Mouse (Mus musculus) limb, embryonic 14.5 days (tissue): ENCODE data around the gene Wdr61. TPM values are rescaled to one million over a fixed set of nuclear protein-coding genes. Genes with fewer than 3 reads are reported as not detected.

Experiments used
- ATAC-seq: fragments of 200-750 bp; cut with Nextera tagmentation; 2 replicates; pipeline ENCODE4 v1.8.0; 2017; ENCODE audit warnings: low read depth, moderate number of reproducible peaks, moderate TSS enrichment; ENCODE audit not compliant: low FRiP score
- DNase-seq: peaks from one replicate; pipeline ENCODE4 v3.0.0-alpha.2; 2015; ENCODE audit warnings: low spot score
- H3K27ac ChIP-seq: fragments of 300-500 bp; sonication (generic); replicated peaks from 2 replicates; pipeline ENCODE4 v1.5.1; 2014; ENCODE audit warnings: low read depth, mild to moderate bottlenecking, low read length, moderate library complexity, mixed read lengths
- H3K27me3 ChIP-seq: fragments of 300-500 bp; sonication (generic); 2 replicates; pipeline ENCODE4 v1.6.1; 2014; ENCODE audit warnings: low read length, mixed read lengths; ENCODE audit not compliant: control insufficient read depth, insufficient read depth
- H3K36me3 ChIP-seq: fragments of 300-500 bp; sonication (generic); 2 replicates; pipeline ENCODE4 v1.6.1; 2014; ENCODE audit warnings: mild to moderate bottlenecking, low read length, moderate library complexity, mixed read lengths; ENCODE audit not compliant: control insufficient read depth, insufficient read depth
- H3K4me1 ChIP-seq: fragments of 300-500 bp; sonication (generic); 2 replicates; pipeline ENCODE4 v1.6.1; 2014; ENCODE audit warnings: antibody characterized with exemption, low read length, mixed read lengths; ENCODE audit not compliant: control insufficient read depth, insufficient read depth
- H3K4me2 ChIP-seq: fragments of 300-500 bp; sonication (generic); replicated peaks from 2 replicates; pipeline ENCODE4 v1.6.1; 2014; ENCODE audit warnings: low read depth, mild to moderate bottlenecking, low read length, moderate library complexity; ENCODE audit not compliant: severe bottlenecking
- H3K4me3 ChIP-seq: fragments of 300-500 bp; sonication (generic); replicated peaks from 2 replicates; pipeline ENCODE4 v1.5.1; 2014; ENCODE audit warnings: low read length
- H3K9ac ChIP-seq: fragments of 300-500 bp; sonication (generic); 2 replicates; pipeline ENCODE4 v1.6.1; 2014; ENCODE audit warnings: mild to moderate bottlenecking, low read depth, low read length, moderate library complexity; ENCODE audit not compliant: severe bottlenecking
- H3K9me3 ChIP-seq: fragments of 300-500 bp; sonication (generic); 2 replicates; pipeline ENCODE4 v1.6.1; 2016; ENCODE audit warnings: low read length; ENCODE audit not compliant: control insufficient read depth
- POLR2A ChIP-seq: fragments of 200-500 bp; IDR thresholded peaks from 2 replicates; pipeline ENCODE4 v1.8.0; 2012; ENCODE audit warnings: inconsistent platforms, mild to moderate bottlenecking, moderate library complexity, borderline replicate concordance; ENCODE audit not compliant: insufficient read depth, insufficient read length; ENCODE audit errors: extremely low read depth
- WGBS: fragments of 180-500 bp; shearing (Covaris S2); extraction: QIAGEN DNeasy Blood & Tissue Kit; methylation state at CpG from one replicate; pipeline ENCODE4 v1.1.7; 2014; 5-methylcytosine and 5-hydroxymethylcytosine counted together
- microRNA-seq: library from miRNA; unstranded; fragments of <30 nt; microRNA quantifications from one replicate; pipeline ENCODE4, GENCODE M21; 2016
- polyA plus RNA-seq, 2 experiments: library from polyadenylated mRNA; depleted of rRNA in 1 of 2; stranded (reverse) in 1 of 2; unstranded in 1 of 2; fragments of >200 nt; fragmentation: Nextera tagmentation in 1 of 2; extraction: Ambion mirVana in 1 of 2; gene quantifications; 2 replicates each; pipeline versions ENCODE4 v1.2.1 to v1.2.3; 2012 to 2014

Wdr61 gene
- polyA plus RNA-seq, 2 experiments = 105 to 159 TPM

DNA sequence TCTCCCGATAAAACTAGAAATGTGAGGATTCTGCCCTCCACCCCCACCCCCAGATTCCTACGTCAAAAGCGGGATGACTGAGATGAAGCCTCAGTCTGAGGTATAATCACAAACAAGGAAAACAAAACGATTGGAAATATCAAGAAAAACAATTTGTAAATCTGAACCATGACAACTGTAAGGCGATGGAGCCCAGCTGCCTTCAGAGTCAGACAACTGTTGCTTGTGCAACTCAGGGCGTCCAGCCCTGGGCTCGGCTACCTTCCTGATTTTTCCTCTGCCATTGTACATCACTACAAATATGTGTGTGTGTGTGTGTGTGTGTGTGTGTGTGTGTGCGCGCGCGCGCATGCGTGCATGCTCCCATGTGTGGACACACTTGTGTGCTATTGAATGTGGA is 60.4 kb downstream of the Wdr61 start:
- no peak overlapping the region for H3K27ac ChIP-seq
- no peaks in the 10 kb centered on the region for H3K27me3 ChIP-seq
- no peak for TF ChIP-seq POLR2A
- no peak for ATAC-seq
- DNase-seq = no peak
- H3K4me1 ChIP-seq = no peaks in the 10 kb centered on the region
- no peak overlapping the region for H3K9ac ChIP-seq
- H3K4me2 ChIP-seq = no peak overlapping the region
- no peak overlapping the region for H3K4me3 ChIP-seq
- H3K36me3 ChIP-seq = no peaks in the 10 kb centered on the region
- WGBS = 88% methylated on average over 13 of the region's 13 CpGs
- no peaks in the 10 kb centered on the region for H3K9me3 ChIP-seq

DNA sequence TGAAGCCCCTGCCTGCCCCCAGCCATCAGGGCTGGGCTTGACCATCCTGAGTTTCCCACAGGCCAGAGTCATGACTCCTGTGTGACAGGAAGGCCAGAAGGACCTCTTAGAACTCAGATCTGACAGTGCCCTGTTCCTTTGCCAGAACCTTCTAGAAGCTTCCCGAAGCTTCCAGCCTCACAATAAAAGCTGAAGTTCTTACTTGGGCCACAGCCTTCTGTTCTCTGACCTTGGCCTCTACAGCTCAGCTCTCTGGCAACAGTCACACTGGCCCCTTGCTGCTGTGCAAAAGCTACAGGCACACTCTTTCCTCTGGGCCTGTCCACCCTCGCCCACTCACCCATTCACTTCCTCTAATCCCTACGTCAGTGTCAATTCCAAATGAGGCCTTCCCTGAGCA is 62.4 kb downstream of the Wdr61 start:
- Histone ChIP-seq H3K4me2 (no peak overlapping the region), H3K4me1 (no peaks in the 10 kb centered on the region), H3K36me3 (no peaks in the 10 kb centered on the region), H3K9me3 (no peaks in the 10 kb centered on the region), H3K27me3 (no peaks in the 10 kb centered on the region), H3K9ac (no peak overlapping the region), H3K27ac (no peak overlapping the region), H3K4me3 (no peak overlapping the region)
- DNase-seq = no peak
- TF ChIP-seq POLR2A = no peak
- ATAC-seq = no peak
- 82% methylated on average over 3 of the region's 3 CpGs for WGBS

DNA sequence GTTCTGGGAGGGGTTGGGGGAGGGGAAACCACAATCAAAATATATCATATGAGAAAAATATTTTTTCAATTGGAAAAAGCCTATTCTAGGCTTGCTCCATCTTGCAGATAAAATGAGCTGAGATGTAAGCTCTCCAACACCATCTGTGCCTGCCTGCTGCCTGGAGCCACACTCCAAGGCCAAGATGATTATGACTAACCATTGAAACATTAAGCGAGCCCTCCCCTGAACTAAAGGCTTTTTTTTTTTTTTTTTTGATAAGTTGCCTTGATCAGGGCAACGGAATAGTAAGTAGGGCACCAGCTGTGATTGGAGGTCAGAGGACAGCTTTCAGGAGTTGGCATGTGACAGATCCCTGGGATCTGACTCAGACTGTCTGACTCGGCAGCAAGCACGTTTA is 65.9 kb downstream of the Wdr61 start:
- H3K4me3 ChIP-seq = no peak overlapping the region
- no peaks in the 10 kb centered on the region for H3K36me3 ChIP-seq
- H3K4me2 ChIP-seq = no peak overlapping the region
- H3K27me3 ChIP-seq = no peaks in the 10 kb centered on the region
- no peak for DNase-seq
- WGBS = 66% methylated on average over 4 of the region's 4 CpGs
- H3K27ac ChIP-seq = no peak overlapping the region
- TF ChIP-seq POLR2A = no peak
- no peak for ATAC-seq
- H3K4me1 ChIP-seq = no peaks in the 10 kb centered on the region
- H3K9ac ChIP-seq = no peak overlapping the region
- H3K9me3 ChIP-seq = no peaks in the 10 kb centered on the region

DNA sequence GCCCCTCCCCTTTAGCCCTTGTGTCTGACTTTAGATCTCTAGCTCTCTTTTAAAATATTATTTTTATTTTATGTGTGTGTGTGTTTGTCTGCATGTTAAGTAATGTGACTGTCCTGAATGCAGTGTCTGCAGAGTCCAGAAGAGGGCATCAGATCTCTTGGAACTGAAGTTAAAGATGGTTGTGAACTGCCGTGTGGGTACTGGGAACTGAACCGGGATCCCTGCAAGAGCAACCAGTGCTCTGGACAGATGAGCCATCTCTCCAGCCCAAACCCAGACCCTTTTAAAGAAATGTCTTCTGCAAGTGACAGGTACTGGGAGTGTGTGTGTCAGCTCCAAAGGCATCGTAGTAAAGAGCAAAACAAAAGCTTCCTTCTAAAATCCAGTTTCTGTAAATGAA is 68.2 kb downstream of the Wdr61 start:
- H3K36me3 ChIP-seq = no peaks in the 10 kb centered on the region
- H3K27me3 ChIP-seq = no peaks in the 10 kb centered on the region
- WGBS = 94% methylated on average over 3 of the region's 3 CpGs
- DNase-seq = no peak
- H3K9me3 ChIP-seq = no peaks in the 10 kb centered on the region
- H3K4me3 ChIP-seq = no peak overlapping the region
- TF ChIP-seq POLR2A = no peak
- no peak overlapping the region for H3K4me2 ChIP-seq
- ATAC-seq = no peak
- no peak overlapping the region for H3K27ac ChIP-seq
- no peak overlapping the region for H3K9ac ChIP-seq
- peaks cover 7% of the 10 kb centered on the region; the same call in 1 of the 2 replicates for H3K4me1 ChIP-seq

Small RNA genes lying within 50 kb of the gene (microRNA-seq; reads per million reads assigned to microRNA genes)
- gene Mir5710 = not detected

Other genes starting within 250 kb of the Wdr61 start
- 7.3 and 7.9 TPM in 2 replicates for gene Dmxl2, start 232.9 kb downstream of the Wdr61 start, polyA plus RNA-seq (2012; rRNA removed)
- 6.4 TPM in 2 replicates for gene Dmxl2, start 232.9 kb downstream of the Wdr61 start, polyA plus RNA-seq (2014; fragmentation: Nextera tagmentation; extraction: Ambion mirVana)
- gene Sh2d7, start 195.5 kb downstream of the Wdr61 start, polyA plus RNA-seq (2012; rRNA removed) = not detected in 2 replicates
- gene Sh2d7, start 195.5 kb downstream of the Wdr61 start, polyA plus RNA-seq (2014; fragmentation: Nextera tagmentation; extraction: Ambion mirVana) = not detected in 2 replicates
- 13.4 and 14.3 TPM in 2 replicates for gene Cib2, start 174.3 kb downstream of the Wdr61 start, polyA plus RNA-seq (2012; rRNA removed)
- 26.5 and 31.6 TPM in 2 replicates for gene Cib2, start 174.3 kb downstream of the Wdr61 start, polyA plus RNA-seq (2014; fragmentation: Nextera tagmentation; extraction: Ambion mirVana)
- 55.4 and 56.6 TPM in 2 replicates for gene Idh3a, start 148.2 kb downstream of the Wdr61 start, polyA plus RNA-seq (2012; rRNA removed)
- gene Idh3a, start 148.2 kb downstream of the Wdr61 start, polyA plus RNA-seq (2014; fragmentation: Nextera tagmentation; extraction: Ambion mirVana) = 102 and 103 TPM in 2 replicates
- 0.40 and 0.77 TPM in 2 replicates for gene Acsbg1, start 72.6 kb downstream of the Wdr61 start, polyA plus RNA-seq (2012; rRNA removed)
- 0.18 and 0.51 TPM in 2 replicates for gene Acsbg1, start 72.6 kb downstream of the Wdr61 start, polyA plus RNA-seq (2014; fragmentation: Nextera tagmentation; extraction: Ambion mirVana)
- 12.0 and 12.1 TPM in 2 replicates for gene Dnaja4, start 35.6 kb downstream of the Wdr61 start, polyA plus RNA-seq (2012; rRNA removed)
- gene Dnaja4, start 35.6 kb downstream of the Wdr61 start, polyA plus RNA-seq (2014; fragmentation: Nextera tagmentation; extraction: Ambion mirVana) = 11.2 and 13.0 TPM in 2 replicates
- gene Crabp1, start 30.2 kb upstream of the Wdr61 start, polyA plus RNA-seq (2012; rRNA removed) = 635 and 800 TPM in 2 replicates
- gene Crabp1, start 30.2 kb upstream of the Wdr61 start, polyA plus RNA-seq (2014; fragmentation: Nextera tagmentation; extraction: Ambion mirVana) = 716 and 755 TPM in 2 replicates
- gene Ireb2, start 129.3 kb upstream of the Wdr61 start, polyA plus RNA-seq (2012; rRNA removed) = 39.2 and 39.9 TPM in 2 replicates
- gene Ireb2, start 129.3 kb upstream of the Wdr61 start, polyA plus RNA-seq (2014; fragmentation: Nextera tagmentation; extraction: Ambion mirVana) = 38.0 and 43.0 TPM in 2 replicates
- 4.3 and 4.5 TPM in 2 replicates for gene Hykk, start 182.8 kb upstream of the Wdr61 start, polyA plus RNA-seq (2012; rRNA removed)
- 5.9 TPM in 2 replicates for gene Hykk, start 182.8 kb upstream of the Wdr61 start, polyA plus RNA-seq (2014; fragmentation: Nextera tagmentation; extraction: Ambion mirVana)
- 198 and 221 TPM in 2 replicates for gene Psma4, start 216.3 kb upstream of the Wdr61 start, polyA plus RNA-seq (2012; rRNA removed)
- gene Psma4, start 216.3 kb upstream of the Wdr61 start, polyA plus RNA-seq (2014; fragmentation: Nextera tagmentation; extraction: Ambion mirVana) = 296 and 297 TPM in 2 replicates
- 0.20 TPM in 1 of 2 replicates, not detected in the other for gene AY074887, start 216.5 kb upstream of the Wdr61 start, polyA plus RNA-seq (2012; rRNA removed)
- 0.43 and 1.2 TPM in 2 replicates for gene AY074887, start 216.5 kb upstream of the Wdr61 start, polyA plus RNA-seq (2014; fragmentation: Nextera tagmentation; extraction: Ambion mirVana)
- gene Chrna5, start 246.4 kb upstream of the Wdr61 start, polyA plus RNA-seq (2012; rRNA removed) = 1.5 and 2.1 TPM in 2 replicates
- gene Chrna5, start 246.4 kb upstream of the Wdr61 start, polyA plus RNA-seq (2014; fragmentation: Nextera tagmentation; extraction: Ambion mirVana) = 1.4 and 2.6 TPM in 2 replicates